Mouse (Mus musculus): ENCODE measurements around the gene Mical2. TPM values are rescaled to one million over a fixed set of nuclear protein-coding genes. Genes with fewer than 3 reads are reported as not detected.
A peak's percentile ranks its signal among the peaks of the same experiment; 100 is the strongest.

The Mical2 gene
- polyA plus RNA-seq, 1 experiment from 2014 or later: 1.2 TPM

DNA sequence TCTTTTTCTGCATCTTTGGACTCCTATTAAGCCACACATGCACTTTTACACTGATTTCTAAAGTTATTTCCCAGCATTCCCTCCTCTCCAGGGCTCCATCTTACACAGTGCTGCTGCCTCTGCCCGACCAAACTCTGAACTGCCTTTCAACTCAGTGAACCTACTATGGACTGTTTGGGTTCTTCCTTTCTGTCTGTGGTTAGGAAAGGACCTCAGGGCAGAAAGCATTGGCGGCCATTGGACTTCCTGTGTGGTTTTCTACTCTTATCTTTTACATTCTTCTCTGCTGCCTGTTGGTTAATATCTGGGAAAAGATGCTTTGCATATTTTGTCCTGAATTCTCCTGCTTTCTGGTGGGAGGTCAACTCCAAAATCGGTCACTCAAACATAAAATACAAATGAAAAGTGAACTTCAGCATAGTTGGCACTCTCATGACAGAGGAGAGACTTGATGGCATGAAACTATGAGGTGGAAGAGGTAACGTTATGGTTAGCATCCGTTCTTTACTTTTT lies 162.8 kb downstream of the Mical2 start:
- WGBS: 84% methylated on average over 5 of the region's 5 CpGs

DNA sequence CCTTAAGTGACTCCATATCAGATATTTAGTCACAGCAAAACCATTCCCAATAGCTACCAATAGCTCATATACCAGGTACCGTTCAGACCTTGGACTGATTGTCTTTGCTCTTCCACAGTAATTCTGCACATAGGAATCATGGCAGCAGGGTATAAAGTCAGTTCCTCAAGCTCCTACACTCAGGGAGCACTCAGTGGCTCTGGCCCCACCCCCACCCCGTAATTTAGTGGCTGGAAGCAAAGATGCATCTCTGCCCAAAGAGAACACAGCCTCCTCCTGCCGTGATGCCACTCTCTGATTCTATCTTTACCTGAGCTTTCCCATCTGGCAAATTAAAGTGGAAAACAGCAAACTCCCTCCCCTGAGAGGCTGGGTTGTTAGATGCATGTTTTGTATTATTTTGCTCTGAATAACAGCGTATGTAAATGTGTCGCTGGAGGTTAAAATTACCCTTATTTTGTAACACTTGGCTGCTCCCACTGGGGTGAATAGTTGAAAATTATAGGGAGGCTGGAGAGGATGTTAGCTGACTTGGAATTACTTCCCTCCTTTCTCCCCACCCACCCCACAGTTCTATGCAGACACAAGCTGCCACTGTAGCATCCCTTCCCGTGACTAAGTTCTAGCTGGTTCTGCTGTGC lies 164.1 kb downstream of the Mical2 start:
- H3K9me3 ChIP-seq: no peaks in the 10 kb centered on the region
- no peaks in the 10 kb centered on the region for H3K36me3 ChIP-seq (replicated peaks)
- H3K27ac ChIP-seq (replicated peaks): peak overlapping the region; percentile 82
- H3K4me1 ChIP-seq: peaks cover 53% of the 10 kb centered on the region
- peak; percentile 28 for DNase-seq (ENCODE audit: low spot score)
- 0 out of 2 replicates have a peak overlapping the region, but pooled peaks have one; percentile 21 for H3K4me3 ChIP-seq
- 40% methylated on average over 6 of the region's 6 CpGs for WGBS
- H3K27me3 ChIP-seq (replicated peaks; ENCODE audit: low read depth, poor library complexity, severe bottlenecking): no peaks in the 10 kb centered on the region

More for the DNA sequence above, 162.8 kb downstream of the Mical2 start:
- DNase-seq (ENCODE audit: low spot score): no peak
- Histone ChIP-seq H3K9me3 (no peaks in the 10 kb centered on the region), H3K4me3 (no peak overlapping the region), H3K36me3 (replicated peaks) (no peaks in the 10 kb centered on the region), H3K27ac (replicated peaks) (no peak overlapping the region), H3K4me1 (peaks cover 53% of the 10 kb centered on the region), H3K27me3 (replicated peaks; ENCODE audit: low read depth, poor library complexity, severe bottlenecking) (no peaks in the 10 kb centered on the region)

DNA sequence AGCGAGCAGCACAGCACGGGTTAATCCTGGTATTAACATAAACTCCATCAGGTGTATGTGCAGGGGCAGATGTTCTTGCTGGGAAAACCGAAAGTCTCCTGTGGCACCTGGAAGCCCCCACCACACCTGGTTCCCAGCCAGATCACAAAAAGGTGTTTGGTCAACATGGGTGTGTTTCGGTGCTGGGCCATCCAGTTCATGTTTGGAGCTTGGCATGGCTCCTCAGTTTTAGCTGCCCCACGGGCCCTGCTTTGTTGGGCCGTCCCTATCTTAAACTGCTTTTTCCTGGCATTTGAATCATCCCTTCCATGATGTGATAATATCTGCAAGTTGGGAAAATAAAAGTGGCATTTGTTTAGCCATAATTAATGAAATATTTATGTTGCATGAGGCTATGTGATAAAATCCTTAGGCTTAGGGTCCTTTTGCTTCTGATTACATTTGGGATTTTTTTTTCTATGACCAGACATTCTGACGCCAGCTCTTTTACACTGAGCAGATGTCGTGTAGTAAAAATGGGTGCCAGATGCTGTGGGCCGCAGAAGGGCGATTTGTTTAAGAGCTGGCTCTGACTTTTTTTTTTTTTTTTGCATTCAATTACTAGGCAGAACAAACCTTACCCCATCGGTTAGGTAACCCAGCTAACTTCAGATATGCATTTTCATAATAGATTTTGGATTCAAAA lies 164.7 kb downstream of the Mical2 start:
- peaks cover 53% of the 10 kb centered on the region for H3K4me1 ChIP-seq
- peak overlapping the region; percentile 82 for H3K27ac ChIP-seq (replicated peaks)
- 0 out of 2 replicates have a peak overlapping the region, but pooled peaks have one; percentile 21 for H3K4me3 ChIP-seq
- WGBS: 27% methylated on average over 11 of the region's 11 CpGs
- H3K9me3 ChIP-seq: no peaks in the 10 kb centered on the region
- no peaks in the 10 kb centered on the region for H3K36me3 ChIP-seq (replicated peaks)
- H3K27me3 ChIP-seq (replicated peaks; ENCODE audit: low read depth, poor library complexity, severe bottlenecking): no peaks in the 10 kb centered on the region
- peak; percentile 73 for DNase-seq (ENCODE audit: low spot score)

DNA sequence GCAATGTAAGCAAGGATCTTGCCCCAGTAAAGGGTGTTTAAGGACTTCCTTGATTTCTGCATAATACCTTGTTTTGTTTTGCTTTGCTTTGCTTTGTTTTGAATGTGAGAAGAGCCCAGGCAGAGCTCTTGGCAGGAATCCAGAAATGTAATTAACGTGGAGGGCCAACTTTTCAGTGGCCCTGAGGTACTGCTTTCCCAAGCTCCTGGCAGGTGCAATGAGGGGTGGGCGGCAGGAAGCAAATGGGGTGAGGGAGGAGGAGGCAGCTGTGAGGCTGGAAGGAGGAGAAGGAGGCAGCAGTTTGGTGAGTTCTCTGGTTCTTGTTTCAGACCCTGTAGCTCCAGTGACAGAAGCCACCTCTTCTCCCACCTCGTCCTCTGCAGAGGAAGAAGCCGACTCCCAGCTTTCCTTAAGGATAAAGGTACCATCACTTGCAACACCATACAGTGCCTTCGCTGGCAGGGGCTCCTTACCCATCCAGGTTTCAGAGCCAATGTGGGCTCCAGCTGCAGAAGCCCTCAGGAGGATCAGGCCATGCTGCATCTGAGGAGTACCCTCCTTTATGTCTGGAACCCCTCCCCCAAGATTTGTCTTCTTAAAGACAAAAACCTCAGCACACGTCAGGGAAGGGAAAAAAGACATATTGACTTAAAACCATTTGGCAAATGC lies 165.4 kb downstream of the Mical2 start:
- Histone ChIP-seq H3K27me3 (replicated peaks; ENCODE audit: low read depth, poor library complexity, severe bottlenecking) (no peaks in the 10 kb centered on the region), H3K9me3 (no peaks in the 10 kb centered on the region), H3K36me3 (replicated peaks) (no peaks in the 10 kb centered on the region), H3K4me1 (peaks cover 53% of the 10 kb centered on the region), H3K4me3 (peak overlapping the region; percentile 41; the same call in 1 of the 2 replicates), H3K27ac (replicated peaks) (peak overlapping the region; percentile 79)
- peak; percentile 70 for DNase-seq (ENCODE audit: low spot score)
- WGBS: 27% methylated on average over 6 of the region's 6 CpGs

DNA sequence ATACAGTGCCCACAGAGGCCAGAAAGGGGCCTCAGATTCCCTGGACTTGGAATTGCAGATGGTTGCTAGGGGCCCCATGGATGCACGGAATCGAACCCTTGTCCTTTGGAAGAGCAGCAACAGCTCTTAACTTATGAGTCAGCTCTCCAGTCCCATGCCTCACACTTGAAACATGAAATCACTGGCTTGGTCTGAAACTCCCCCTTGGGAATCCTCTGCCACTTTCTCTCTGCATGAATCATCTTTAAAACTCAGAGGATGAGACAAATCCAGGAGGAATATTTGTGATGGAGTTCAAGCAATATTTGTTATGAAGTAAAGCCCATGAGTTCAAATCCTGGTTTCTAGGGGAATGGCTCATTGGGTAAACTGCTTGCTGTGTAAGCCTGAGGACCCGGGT lies 172.1 kb downstream of the Mical2 start:
- H3K27ac ChIP-seq (replicated peaks): no peak overlapping the region
- H3K27me3 ChIP-seq (replicated peaks; ENCODE audit: low read depth, poor library complexity, severe bottlenecking): no peaks in the 10 kb centered on the region
- no peaks in the 10 kb centered on the region for H3K9me3 ChIP-seq
- H3K4me3 ChIP-seq: no peak overlapping the region
- 89% methylated on average over 3 of the region's 3 CpGs for WGBS
- DNase-seq (ENCODE audit: low spot score): no peak
- H3K36me3 ChIP-seq (replicated peaks): no peaks in the 10 kb centered on the region
- H3K4me1 ChIP-seq: peaks cover 7% of the 10 kb centered on the region

DNA sequence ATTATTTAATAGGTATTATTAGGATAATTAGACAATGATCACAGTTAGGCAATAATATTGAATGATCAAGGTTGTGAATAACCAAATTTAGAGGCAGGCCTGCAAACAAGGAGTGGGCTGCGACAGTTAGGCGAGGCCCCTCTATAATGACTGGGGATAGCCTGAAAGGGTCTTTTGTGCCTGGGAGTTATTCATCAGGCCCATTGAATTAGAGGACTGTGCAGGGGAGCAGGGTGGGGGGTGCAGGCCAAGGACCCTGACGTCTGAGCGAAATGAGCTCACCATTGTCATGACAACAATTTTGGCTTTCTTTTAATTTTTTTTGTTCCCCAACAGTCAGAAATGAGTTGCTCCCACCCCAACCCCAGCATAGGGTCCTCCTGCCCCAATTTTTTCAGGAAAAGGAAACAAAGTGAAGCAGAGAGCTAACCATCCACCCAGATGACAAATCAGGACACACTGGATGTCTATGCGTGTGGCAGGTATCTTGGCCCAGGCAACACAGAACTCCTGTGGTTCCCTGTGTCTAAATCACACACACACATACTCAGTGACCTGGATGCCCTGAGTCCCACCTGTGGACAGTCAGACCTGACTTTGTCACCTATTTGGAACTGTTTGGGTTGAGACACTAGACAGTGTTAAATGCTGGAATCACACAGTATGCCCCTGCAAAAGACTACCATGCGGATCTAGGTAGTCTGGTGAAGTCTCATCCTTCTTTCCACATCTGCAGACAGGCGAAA lies 173.9 kb downstream of the Mical2 start:
- 59% methylated on average over 7 of the region's 7 CpGs for WGBS
- DNase-seq (ENCODE audit: low spot score): no peak
- H3K9me3 ChIP-seq: no peaks in the 10 kb centered on the region
- H3K36me3 ChIP-seq (replicated peaks): no peaks in the 10 kb centered on the region
- peaks cover 7% of the 10 kb centered on the region for H3K4me1 ChIP-seq
- peak overlapping the region; percentile 41 for H3K27ac ChIP-seq (replicated peaks)
- no peak overlapping the region for H3K4me3 ChIP-seq
- no peaks in the 10 kb centered on the region for H3K27me3 ChIP-seq (replicated peaks; ENCODE audit: low read depth, poor library complexity, severe bottlenecking)

DNA sequence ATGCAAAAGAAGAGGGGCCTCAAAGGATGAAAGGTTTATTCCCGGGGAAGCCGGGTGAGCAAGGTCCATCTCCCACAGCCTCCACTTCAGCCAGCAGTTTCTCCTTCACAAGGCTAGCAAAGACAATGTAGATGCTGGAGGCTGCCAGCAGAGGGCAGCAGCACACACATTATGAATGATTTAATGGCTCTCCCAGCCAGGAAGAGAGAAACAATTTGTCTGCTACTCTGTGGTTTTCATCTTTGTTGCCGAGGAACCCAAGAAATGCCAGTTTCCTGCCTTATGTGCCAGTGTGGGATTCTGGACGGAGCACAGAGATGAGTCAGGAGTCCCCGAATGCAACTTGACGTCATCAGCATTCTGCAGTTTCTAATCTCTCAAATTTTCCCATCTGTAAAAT lies 174.5 kb downstream of the Mical2 start:
- H3K4me1 ChIP-seq: peaks cover 13% of the 10 kb centered on the region
- H3K27ac ChIP-seq (replicated peaks): peak overlapping the region; percentile 41
- WGBS: 51% methylated on average over 6 of the region's 6 CpGs
- H3K4me3 ChIP-seq: no peak overlapping the region
- no peaks in the 10 kb centered on the region for H3K36me3 ChIP-seq (replicated peaks)
- no peaks in the 10 kb centered on the region for H3K9me3 ChIP-seq
- DNase-seq (ENCODE audit: low spot score): peak; percentile 84
- no peaks in the 10 kb centered on the region for H3K27me3 ChIP-seq (replicated peaks; ENCODE audit: low read depth, poor library complexity, severe bottlenecking)

DNA sequence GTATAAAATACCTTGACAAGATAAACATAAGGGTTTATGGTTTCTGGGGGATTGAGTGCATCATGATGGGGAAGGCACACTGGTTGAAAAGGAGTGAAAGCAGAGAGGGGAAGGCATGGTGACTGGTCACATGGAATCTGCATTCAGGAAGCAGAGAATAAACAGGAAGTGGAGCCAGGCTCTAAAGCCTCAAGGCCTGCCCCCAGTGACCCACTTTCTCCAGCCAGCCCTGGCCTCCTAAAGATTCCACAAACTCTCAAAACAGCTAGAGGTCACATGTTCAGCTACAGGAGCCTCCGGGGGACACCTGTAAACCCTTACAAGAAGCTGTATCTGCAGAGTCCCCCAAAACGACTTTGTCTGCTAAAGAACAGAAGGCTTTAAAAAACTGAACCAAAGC lies 179.4 kb downstream of the Mical2 start:
- H3K9me3 ChIP-seq: no peaks in the 10 kb centered on the region
- 46% methylated on average over 2 of the region's 2 CpGs for WGBS
- H3K4me1 ChIP-seq: peaks cover 15% of the 10 kb centered on the region
- no peaks in the 10 kb centered on the region for H3K27me3 ChIP-seq (replicated peaks; ENCODE audit: low read depth, poor library complexity, severe bottlenecking)
- no peak for DNase-seq (ENCODE audit: low spot score)
- H3K27ac ChIP-seq (replicated peaks): no peak overlapping the region
- H3K36me3 ChIP-seq (replicated peaks): no peaks in the 10 kb centered on the region
- H3K4me3 ChIP-seq: no peak overlapping the region

DNA sequence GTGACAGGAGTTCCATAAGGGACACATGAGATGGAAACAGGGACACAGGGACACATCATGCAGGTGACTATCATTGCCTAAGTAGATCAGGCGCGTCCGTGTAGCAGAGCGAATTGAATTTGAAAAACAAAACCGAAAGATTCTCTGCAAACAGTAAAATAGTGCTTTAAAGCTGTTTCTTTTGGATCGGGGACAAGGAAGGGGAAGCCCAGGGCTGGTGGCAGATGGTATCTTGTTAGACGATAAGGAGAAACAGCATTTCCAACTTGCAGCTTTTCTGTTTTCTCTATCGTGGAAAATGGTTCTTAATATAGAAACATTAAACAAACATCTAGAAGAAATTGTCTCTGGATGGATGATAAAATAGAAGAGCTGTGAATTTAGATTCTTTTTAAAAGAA lies 179.9 kb downstream of the Mical2 start:
- Histone ChIP-seq H3K27ac (replicated peaks) (no peak overlapping the region), H3K9me3 (no peaks in the 10 kb centered on the region), H3K4me3 (no peak overlapping the region), H3K27me3 (replicated peaks; ENCODE audit: low read depth, poor library complexity, severe bottlenecking) (no peaks in the 10 kb centered on the region), H3K36me3 (replicated peaks) (no peaks in the 10 kb centered on the region), H3K4me1 (peaks cover 15% of the 10 kb centered on the region)
- 85% methylated on average over 8 of the region's 8 CpGs for WGBS
- no peak for DNase-seq (ENCODE audit: low spot score)

DNA sequence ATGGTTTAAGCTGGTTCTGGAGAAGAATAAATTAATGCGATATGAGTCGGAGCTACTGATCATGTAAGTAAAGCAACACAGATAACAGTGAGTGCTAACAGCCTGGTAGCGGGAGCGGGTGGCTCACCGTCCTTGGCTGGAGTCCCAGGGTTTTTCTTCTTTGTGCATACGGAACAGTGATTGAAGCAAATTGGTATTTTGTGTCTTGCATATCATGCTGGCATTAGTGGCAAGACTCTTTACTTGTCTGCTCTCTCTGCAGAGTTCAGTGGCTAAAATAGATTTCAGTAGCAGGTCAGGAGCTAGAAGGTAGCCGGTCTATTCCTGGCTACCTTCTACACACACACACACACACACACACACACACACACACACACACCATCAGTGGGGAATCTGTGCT lies 181.9 kb downstream of the Mical2 start:
- Histone ChIP-seq H3K27me3 (replicated peaks; ENCODE audit: low read depth, poor library complexity, severe bottlenecking) (no peaks in the 10 kb centered on the region), H3K9me3 (no peaks in the 10 kb centered on the region)
- WGBS: 94% methylated on average over 7 of the region's 7 CpGs

DNA sequence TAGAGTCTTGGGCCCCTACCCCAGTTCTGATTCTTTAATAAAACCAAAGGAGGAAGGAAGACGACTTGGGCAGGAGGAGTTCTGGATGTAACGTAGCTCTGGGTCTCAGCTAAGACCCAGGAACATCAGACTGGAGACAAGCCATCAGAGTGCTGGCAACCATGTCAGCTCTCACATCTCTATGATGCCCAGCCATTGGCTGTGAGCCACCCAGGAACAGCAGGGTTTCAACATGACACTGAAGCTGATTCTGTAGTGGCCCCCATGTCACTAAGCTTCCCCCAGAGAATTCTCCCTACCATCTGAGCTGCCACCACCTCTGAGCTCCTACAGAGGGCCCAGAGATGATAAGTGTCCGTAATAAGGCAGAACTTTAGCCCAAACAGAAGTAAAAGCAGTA lies 184.3 kb downstream of the Mical2 start:
- Histone ChIP-seq H3K36me3 (replicated peaks) (no peaks in the 10 kb centered on the region), H3K27ac (replicated peaks) (no peak overlapping the region), H3K4me3 (no peak overlapping the region), H3K27me3 (replicated peaks; ENCODE audit: low read depth, poor library complexity, severe bottlenecking) (no peaks in the 10 kb centered on the region), H3K9me3 (no peaks in the 10 kb centered on the region), H3K4me1 (peaks cover 21% of the 10 kb centered on the region)
- 87% methylated on average over 3 of the region's 3 CpGs for WGBS
- DNase-seq (ENCODE audit: low spot score): no peak

More for the DNA sequence above, 181.9 kb downstream of the Mical2 start:
- Histone ChIP-seq H3K4me1 (peaks cover 23% of the 10 kb centered on the region), H3K4me3 (no peak overlapping the region), H3K27ac (replicated peaks) (no peak overlapping the region), H3K36me3 (replicated peaks) (no peaks in the 10 kb centered on the region)
- DNase-seq (ENCODE audit: low spot score): no peak

DNA sequence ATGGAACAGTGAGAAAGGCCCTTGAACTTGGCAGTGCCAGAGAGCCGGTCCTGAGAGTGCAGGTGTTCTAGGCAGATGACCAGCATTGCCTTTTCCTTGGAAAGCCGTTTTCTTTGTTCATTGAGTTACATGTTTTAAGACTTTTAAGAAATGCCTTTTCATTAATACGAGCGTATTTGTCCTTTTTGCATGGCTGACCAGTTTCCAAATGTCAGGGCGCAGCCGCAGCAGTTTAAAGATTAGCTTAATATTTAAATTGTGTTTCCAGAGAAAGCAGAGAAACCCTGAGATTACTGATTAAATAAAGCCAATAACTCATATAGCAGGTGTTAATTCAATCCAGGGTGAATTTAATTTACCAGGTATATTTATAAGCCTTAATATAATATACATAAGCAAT lies 187.6 kb downstream of the Mical2 start:
- H3K36me3 ChIP-seq (replicated peaks): no peaks in the 10 kb centered on the region
- no peaks in the 10 kb centered on the region for H3K9me3 ChIP-seq
- H3K27me3 ChIP-seq (replicated peaks; ENCODE audit: low read depth, poor library complexity, severe bottlenecking): peaks cover 25% of the 10 kb centered on the region
- H3K4me1 ChIP-seq: peaks cover 40% of the 10 kb centered on the region
- H3K4me3 ChIP-seq: no peak overlapping the region
- DNase-seq (ENCODE audit: low spot score): no peak
- 86% methylated on average over 6 of the region's 6 CpGs for WGBS
- H3K27ac ChIP-seq (replicated peaks): no peak overlapping the region
